Mouse (Mus musculus) forebrain, embryonic 14.5 days (tissue): ENCODE results near the gene Olfr1495. TPM values are rescaled to one million over a fixed set of nuclear protein-coding genes. Genes with fewer than 3 reads are reported as not detected.
"Not testable (repeated sequence)": the region's sequence is repeated elsewhere in the genome, so short reads cannot be mapped to it uniquely, and the experiment has no call there.

Source experiments
- ATAC-seq: fragments of 200-750 bp; cut with Nextera tagmentation; 2 replicates; pipeline ENCODE4 v1.8.0; 2017; ENCODE audit warnings: mild to moderate bottlenecking, moderate library complexity
- DNase-seq: peaks from one replicate; pipeline ENCODE4 v3.0.0-alpha.2; 2015; ENCODE audit warnings: low spot score
- H3K27ac ChIP-seq: fragments of 300-500 bp; sonication (generic); 2 replicates; pipeline ENCODE4 v1.5.1; 2014; ENCODE audit warnings: low read depth, mild to moderate bottlenecking, control low read depth, low read length, moderate library complexity
- H3K27me3 ChIP-seq: fragments of 300-500 bp; sonication (generic); replicated peaks from 2 replicates; pipeline ENCODE4 v1.6.1; 2014; ENCODE audit warnings: low read length, control low read depth, mixed read lengths; ENCODE audit not compliant: control insufficient read depth, insufficient read depth
- H3K36me3 ChIP-seq: fragments of 300-500 bp; sonication (generic); 2 replicates; pipeline ENCODE4 v1.6.1; 2014; ENCODE audit warnings: low read length, control low read depth; ENCODE audit not compliant: control insufficient read depth, insufficient read depth
- H3K4me1 ChIP-seq: fragments of 300-500 bp; sonication (generic); 2 replicates; pipeline ENCODE4 v1.6.1; 2014; ENCODE audit warnings: antibody characterized with exemption, low read length, control low read depth; ENCODE audit not compliant: control insufficient read depth, insufficient read depth
- H3K4me2 ChIP-seq: fragments of 300-500 bp; sonication (generic); 2 replicates; pipeline ENCODE4 v1.6.1; 2014; ENCODE audit warnings: mild to moderate bottlenecking, control low read depth, low read length
- H3K4me3 ChIP-seq: fragments of 300-500 bp; sonication (generic); 2 replicates; pipeline ENCODE4 v1.5.1; 2014; ENCODE audit warnings: low read depth, low read length, control low read depth
- H3K9ac ChIP-seq: fragments of 300-500 bp; sonication (generic); 2 replicates; pipeline ENCODE4 v1.6.1; 2014; ENCODE audit warnings: mild to moderate bottlenecking, low read length, control low read depth, moderate library complexity
- H3K9me3 ChIP-seq: fragments of 300-500 bp; sonication (generic); replicated peaks from 2 replicates; pipeline ENCODE4 v1.6.1; 2016; ENCODE audit warnings: low read length, control low read depth, mixed read lengths; ENCODE audit not compliant: control insufficient read depth
- WGBS: fragments of 180-500 bp; shearing (Covaris S2); extraction: QIAGEN DNeasy Blood & Tissue Kit; methylation state at CpG from one replicate; pipeline ENCODE4 v1.1.7; 2014; 5-methylcytosine and 5-hydroxymethylcytosine counted together
- polyA plus RNA-seq: library from polyadenylated mRNA; unstranded; fragments of >200 nt; fragmentation: Nextera tagmentation; extraction: Ambion mirVana; gene quantifications from 2 replicates; pipeline ENCODE4 v1.2.1, GENCODE M21; 2014

Gene Olfr1495
- not detected in 2 replicates for polyA plus RNA-seq

GRCm38 (mm10) chr19:13764306-13764705, at the start of gene Olfr1495:
TSS of gene Olfr1495 (plus strand) at chr19:13764606.
- Histone ChIP-seq H3K36me3 (no peaks in the 10 kb centered on the region), H3K27me3 (no peaks in the 10 kb centered on the region), H3K4me3 (no peak within 1 kb of the TSS), H3K9ac (no peak within 1 kb of the TSS), H3K4me1 (no peaks in the 10 kb centered on the region), H3K4me2 (no peak within 1 kb of the TSS), H3K27ac (no peak within 1 kb of the TSS), H3K9me3 (no peaks in the 10 kb centered on the region)
- 78% methylated on average over 3 of the region's 3 CpGs for WGBS
- no peak for DNase-seq
- no peak for ATAC-seq

GRCm38 (mm10) chr19:13722978-13723377, 41.4 kb upstream of the Olfr1495 start, which contains the start of gene Olfr1493-ps1:
TSS of gene Olfr1493-ps1 (plus strand) at chr19:13723278.
- H3K27ac ChIP-seq: no peak within 1 kb of the TSS
- no peak within 1 kb of the TSS for H3K4me2 ChIP-seq
- no peaks in the 10 kb centered on the region for H3K36me3 ChIP-seq
- ATAC-seq (no peak), DNase-seq (no peak)
- no peaks in the 10 kb centered on the region for H3K4me1 ChIP-seq
- no peak within 1 kb of the TSS for H3K9ac ChIP-seq
- H3K4me3 ChIP-seq: no peak within 1 kb of the TSS
- H3K27me3 ChIP-seq: no peaks in the 10 kb centered on the region
- 52% methylated on average over 2 of the region's 2 CpGs for WGBS
- no peaks in the 10 kb centered on the region for H3K9me3 ChIP-seq

DNA sequence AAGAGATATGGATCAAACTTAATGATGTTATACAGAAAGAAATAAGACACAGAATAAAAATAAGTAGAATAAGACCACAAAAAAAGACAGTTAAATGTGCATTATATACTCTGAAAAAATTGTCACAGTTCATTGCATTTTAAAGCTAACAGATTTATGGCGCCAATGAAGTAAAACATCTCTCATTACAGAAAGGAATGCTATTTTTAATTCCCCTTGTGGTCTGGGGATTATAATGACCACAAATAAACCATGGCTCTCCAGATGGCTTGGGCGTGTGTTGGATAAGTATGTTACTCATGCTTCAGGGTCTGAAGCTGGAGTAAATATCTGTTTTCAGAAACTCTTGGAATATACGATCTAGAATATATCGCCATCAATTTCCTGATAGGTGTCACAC, 25.0 kb upstream of the Olfr1495 start, which contains the start of gene Olfr1494:
Gene Olfr1494 (plus strand): TSS at position 301 of the 400 bp plus-strand sequence.
- no peak within 1 kb of the TSS for H3K4me2 ChIP-seq
- WGBS: 95% methylated on average over 4 of the region's 4 CpGs
- no peaks in the 10 kb centered on the region for H3K9me3 ChIP-seq
- ATAC-seq (no peak), DNase-seq (no peak)
- H3K9ac ChIP-seq: no peak within 1 kb of the TSS
- H3K27me3 ChIP-seq: no peaks in the 10 kb centered on the region
- H3K27ac ChIP-seq: no peak within 1 kb of the TSS
- no peak within 1 kb of the TSS for H3K4me3 ChIP-seq
- H3K4me1 ChIP-seq: no peaks in the 10 kb centered on the region
- H3K36me3 ChIP-seq: no peaks in the 10 kb centered on the region

DNA sequence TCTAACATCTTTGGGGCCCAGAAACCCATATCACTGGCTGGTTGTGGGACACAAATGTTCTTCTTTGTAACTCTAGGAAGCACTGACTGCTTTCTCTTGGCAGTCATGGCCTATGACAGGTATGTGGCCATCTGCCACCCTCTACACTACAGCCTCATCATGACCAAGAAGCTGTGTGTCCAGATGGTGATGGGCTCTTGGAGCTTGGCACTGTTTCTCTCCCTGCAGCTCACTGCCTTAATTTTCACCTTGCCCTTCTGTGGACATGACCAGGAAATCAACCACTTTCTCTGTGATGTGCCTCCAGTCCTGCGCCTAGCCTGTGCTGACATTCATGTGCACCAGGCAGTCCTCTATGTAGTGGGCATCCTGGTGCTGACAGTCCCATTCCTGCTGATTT, 15.0 kb upstream of the Olfr1495 start:
- Histone ChIP-seq H3K36me3 (no peaks in the 10 kb centered on the region), H3K9me3 (no peaks in the 10 kb centered on the region), H3K27ac (no peak overlapping the region), H3K9ac (no peak overlapping the region), H3K4me2 (no peak overlapping the region), H3K4me3 (no peak overlapping the region), H3K4me1 (no peaks in the 10 kb centered on the region), H3K27me3 (no peaks in the 10 kb centered on the region)
- no peak for ATAC-seq
- no peak for DNase-seq
- WGBS: 89% methylated on average over 1 of the region's 1 CpGs

DNA sequence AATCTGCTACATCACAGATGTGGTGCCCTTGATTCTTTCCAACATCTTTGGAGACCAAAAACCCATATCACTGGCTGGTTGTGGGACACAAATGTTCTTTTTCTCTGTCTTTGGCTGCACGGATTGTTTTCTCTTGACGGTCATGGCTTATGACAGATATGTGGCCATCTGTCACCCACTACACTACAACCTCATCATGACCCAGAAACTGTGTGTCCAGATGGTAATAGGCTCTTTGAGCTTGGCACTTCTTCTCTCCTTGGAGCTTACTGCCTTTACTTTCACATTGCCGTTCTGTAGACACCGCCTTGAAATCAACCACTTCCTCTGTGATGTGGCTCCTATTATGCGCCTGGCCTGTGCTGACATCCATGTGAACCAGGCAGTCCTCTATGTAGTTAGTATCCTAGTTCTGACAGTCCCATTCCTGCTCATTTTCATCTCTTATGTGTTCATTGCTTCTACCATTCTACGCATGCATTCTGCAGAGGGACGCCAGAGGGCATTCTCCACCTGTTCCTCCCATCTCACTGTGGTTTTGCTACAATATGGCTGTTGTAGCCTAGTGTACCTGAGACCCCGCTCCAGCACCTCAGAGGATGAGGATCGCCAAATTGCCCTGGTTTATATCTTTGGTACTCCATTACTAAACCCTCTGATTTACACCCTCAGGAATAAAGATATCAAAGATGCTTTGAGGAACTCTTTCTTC, 4.3 kb downstream of the Olfr1495 start:
- Histone ChIP-seq H3K27me3 (no peaks in the 10 kb centered on the region), H3K36me3 (no peaks in the 10 kb centered on the region), H3K9me3 (no peaks in the 10 kb centered on the region), H3K9ac (no peak overlapping the region), H3K27ac (no peak overlapping the region), H3K4me2 (no peak overlapping the region), H3K4me3 (no peak overlapping the region), H3K4me1 (no peaks in the 10 kb centered on the region)
- no peak for ATAC-seq
- no peak for DNase-seq
- 94% methylated on average over 9 of the region's 9 CpGs for WGBS

- H3K27me3 ChIP-seq: no peaks in the 10 kb centered on the region
- H3K9me3 ChIP-seq: no peaks in the 10 kb centered on the region
- DNase-seq (no peak), ATAC-seq (no peak)
- H3K4me2 ChIP-seq: no peak within 1 kb of the TSS
- H3K4me3 ChIP-seq: no peak within 1 kb of the TSS
- H3K27ac ChIP-seq: no peak within 1 kb of the TSS
- no peaks in the 10 kb centered on the region for H3K36me3 ChIP-seq
- WGBS: 93% methylated on average over 1 of the region's 1 CpGs
- no peak within 1 kb of the TSS for H3K9ac ChIP-seq
- H3K4me1 ChIP-seq: no peaks in the 10 kb centered on the region
Observed at GRCm38 (mm10) chr19:13777578-13777977, 13.2 kb downstream of the Olfr1495 start, which contains the start of gene Olfr1496. TSS of gene Olfr1496 (plus strand) at chr19:13777878.

- no peaks in the 10 kb centered on the region for H3K27me3 ChIP-seq
- no peak for ATAC-seq
- no peak for DNase-seq
- H3K4me2 ChIP-seq: no peak within 1 kb of the TSS
- no peak within 1 kb of the TSS for H3K4me3 ChIP-seq
- H3K9ac ChIP-seq: no peak within 1 kb of the TSS
- no peaks in the 10 kb centered on the region for H3K4me1 ChIP-seq
- H3K36me3 ChIP-seq: no peaks in the 10 kb centered on the region
- H3K27ac ChIP-seq: no peak within 1 kb of the TSS
- no peaks in the 10 kb centered on the region for H3K9me3 ChIP-seq
Observed at GRCm38 (mm10) chr19:13798102-13798501, 33.7 kb downstream of the Olfr1495 start, which contains the start of gene Olfr1497. TSS of gene Olfr1497 (minus strand) at chr19:13798202.

- H3K4me2 ChIP-seq, H3K27me3 ChIP-seq, H3K36me3 ChIP-seq, H3K27ac ChIP-seq, H3K9me3 ChIP-seq, ATAC-seq, DNase-seq, H3K4me1 ChIP-seq, H3K4me3 ChIP-seq, H3K9ac ChIP-seq: not testable (repeated sequence)
- WGBS: 69% methylated on average over 1 of the region's 1 CpGs
Observed at GRCm38 (mm10) chr19:13805486-13805885, 41.1 kb downstream of the Olfr1495 start.

- 59% methylated on average over 2 of the region's 2 CpGs for WGBS
- no peak for ATAC-seq
- Histone ChIP-seq H3K4me2 (no peak overlapping the region), H3K9ac (no peak overlapping the region), H3K27me3 (no peaks in the 10 kb centered on the region), H3K27ac (no peak overlapping the region), H3K36me3 (no peaks in the 10 kb centered on the region), H3K4me3 (no peak overlapping the region), H3K9me3 (no peaks in the 10 kb centered on the region), H3K4me1 (no peaks in the 10 kb centered on the region)
- DNase-seq: no peak
Observed at GRCm38 (mm10) chr19:13812823-13813222, 48.4 kb downstream of the Olfr1495 start.
